Mouse (Mus musculus): ENCODE results near the gene Uba52. TPM values are rescaled to one million over a fixed set of nuclear protein-coding genes. Genes with fewer than 3 reads are reported as not detected.

Uba52 gene
- polyA plus RNA-seq (2015; fragmentation: Nextera tagmentation; extraction: Ambion mirVana): 768 and 841 TPM in 2 replicates

GRCm38 (mm10) chr8:70510228-70510915 is at the start of gene Uba52:
Gene Uba52, minus strand, starts transcription at chr8:70510801.

GRCm38 (mm10) chr8:70539077-70539813 is 28.6 kb upstream of the Uba52 start, which contains the start of gene Ell:
Gene Ell, plus strand, starts transcription at chr8:70539457.

GRCm38 (mm10) chr8:70527512-70528181 is 17.0 kb upstream of the Uba52 start, which contains the start of the genes Fkbp8 and Kxd1:
Gene Fkbp8, plus strand, starts transcription at chr8:70527724.
Gene Kxd1, minus strand, starts transcription at chr8:70527956.

GRCm38 (mm10) chr8:70506328-70507026 is 4.1 kb downstream of the Uba52 start, which contains the start of gene Rex1bd:
Gene Rex1bd, minus strand, starts transcription at chr8:70506752.

GRCm38 (mm10) chr8:70492664-70493640 is 17.6 kb downstream of the Uba52 start, which contains the start of gene Crlf1:
Gene Crlf1, plus strand, starts transcription at chr8:70493158.

GRCm38 (mm10) chr8:70486941-70487520 is 23.6 kb downstream of the Uba52 start, which contains the start of gene Tmem59l:
Gene Tmem59l, minus strand, starts transcription at chr8:70487358.

GRCm38 (mm10) chr8:70476333-70477268 is 34.0 kb downstream of the Uba52 start, which contains the start of gene Klhl26:
Gene Klhl26, minus strand, starts transcription at chr8:70476968.

Other genes with a start within 250 kb of the Uba52 start
- 17.3 and 19.4 TPM in 2 replicates for gene Homer3, start 228.0 kb downstream of the Uba52 start, polyA plus RNA-seq (2015; fragmentation: Nextera tagmentation; extraction: Ambion mirVana)
- 27.6 and 29.6 TPM in 2 replicates for gene Ddx49, start 208.3 kb downstream of the Uba52 start, polyA plus RNA-seq (2015; fragmentation: Nextera tagmentation; extraction: Ambion mirVana)
- gene Cope, start 208.3 kb downstream of the Uba52 start, polyA plus RNA-seq (2015; fragmentation: Nextera tagmentation; extraction: Ambion mirVana): 272 and 328 TPM in 2 replicates
- 0.99 and 1.0 TPM in 2 replicates for gene Cers1, start 195.0 kb downstream of the Uba52 start, polyA plus RNA-seq (2015; fragmentation: Nextera tagmentation; extraction: Ambion mirVana)
- 0.39 and 0.50 TPM in 2 replicates for gene Gdf1, start 181.0 kb downstream of the Uba52 start, polyA plus RNA-seq (2015; fragmentation: Nextera tagmentation; extraction: Ambion mirVana)
- gene Upf1, start 157.5 kb downstream of the Uba52 start, polyA plus RNA-seq (2015; fragmentation: Nextera tagmentation; extraction: Ambion mirVana): 8.0 and 8.6 TPM in 2 replicates
- gene Comp, start 137.2 kb downstream of the Uba52 start, polyA plus RNA-seq (2015; fragmentation: Nextera tagmentation; extraction: Ambion mirVana): 0.15 and 0.18 TPM in 2 replicates
- gene Crtc1, start 71.2 kb downstream of the Uba52 start, polyA plus RNA-seq (2015; fragmentation: Nextera tagmentation; extraction: Ambion mirVana): 7.8 and 8.3 TPM in 2 replicates
- gene Klhl26, start 33.8 kb downstream of the Uba52 start, polyA plus RNA-seq (2015; fragmentation: Nextera tagmentation; extraction: Ambion mirVana): 17.0 and 18.6 TPM in 2 replicates
- gene Tmem59l, start 23.4 kb downstream of the Uba52 start, polyA plus RNA-seq (2015; fragmentation: Nextera tagmentation; extraction: Ambion mirVana): not detected in 2 replicates
- gene Crlf1, start 17.6 kb downstream of the Uba52 start, polyA plus RNA-seq (2015; fragmentation: Nextera tagmentation; extraction: Ambion mirVana): 0.36 and 0.42 TPM in 2 replicates
- gene Rex1bd, start 4.0 kb downstream of the Uba52 start, polyA plus RNA-seq (2015; fragmentation: Nextera tagmentation; extraction: Ambion mirVana): 113 and 116 TPM in 2 replicates
- gene Fkbp8, start 16.9 kb upstream of the Uba52 start, polyA plus RNA-seq (2015; fragmentation: Nextera tagmentation; extraction: Ambion mirVana): 200 and 204 TPM in 2 replicates
- 53.9 and 54.6 TPM in 2 replicates for gene Kxd1, start 17.2 kb upstream of the Uba52 start, polyA plus RNA-seq (2015; fragmentation: Nextera tagmentation; extraction: Ambion mirVana)
- 11.7 and 12.5 TPM in 2 replicates for gene Ell, start 28.7 kb upstream of the Uba52 start, polyA plus RNA-seq (2015; fragmentation: Nextera tagmentation; extraction: Ambion mirVana)
- 25.1 and 27.7 TPM in 2 replicates for gene Isyna1, start 83.6 kb upstream of the Uba52 start, polyA plus RNA-seq (2015; fragmentation: Nextera tagmentation; extraction: Ambion mirVana)
- gene Ssbp4, start 98.1 kb upstream of the Uba52 start, polyA plus RNA-seq (2015; fragmentation: Nextera tagmentation; extraction: Ambion mirVana): 71.0 and 78.8 TPM in 2 replicates
- 4.4 and 6.6 TPM in 2 replicates for gene Lrrc25, start 105.4 kb upstream of the Uba52 start, polyA plus RNA-seq (2015; fragmentation: Nextera tagmentation; extraction: Ambion mirVana)
- gene Gdf15, start 121.7 kb upstream of the Uba52 start, polyA plus RNA-seq (2015; fragmentation: Nextera tagmentation; extraction: Ambion mirVana): 0.79 and 2.8 TPM in 2 replicates
- 19.2 and 24.1 TPM in 2 replicates for gene Pgpep1, start 149.6 kb upstream of the Uba52 start, polyA plus RNA-seq (2015; fragmentation: Nextera tagmentation; extraction: Ambion mirVana)
- 119 and 132 TPM in 2 replicates for gene Lsm4, start 162.4 kb upstream of the Uba52 start, polyA plus RNA-seq (2015; fragmentation: Nextera tagmentation; extraction: Ambion mirVana)
- gene Jund, start 188.1 kb upstream of the Uba52 start, polyA plus RNA-seq (2015; fragmentation: Nextera tagmentation; extraction: Ambion mirVana): 41.5 and 52.0 TPM in 2 replicates
- gene Iqcn, start 192.7 kb upstream of the Uba52 start, polyA plus RNA-seq (2015; fragmentation: Nextera tagmentation; extraction: Ambion mirVana): 0.04 TPM in 1 of 2 replicates, not detected in the other
- gene Gm3336, start 207.7 kb upstream of the Uba52 start, polyA plus RNA-seq (2015; fragmentation: Nextera tagmentation; extraction: Ambion mirVana): 0.19 and 0.20 TPM in 2 replicates
- 0.05 and 0.10 TPM in 2 replicates for gene Pde4c, start 212.9 kb upstream of the Uba52 start, polyA plus RNA-seq (2015; fragmentation: Nextera tagmentation; extraction: Ambion mirVana)
- gene Rab3a, start 243.9 kb upstream of the Uba52 start, polyA plus RNA-seq (2015; fragmentation: Nextera tagmentation; extraction: Ambion mirVana): 9.9 and 10.0 TPM in 2 replicates

All from urinary bladder, postnatal 0 days (tissue).